Mouse (Mus musculus) heart, embryonic 12.5 days (tissue): Measurements from ENCODE around the gene Ccdc85b. TPM values are rescaled to one million over a fixed set of nuclear protein-coding genes. Genes with fewer than 3 reads are reported as not detected.
A peak's percentile ranks its signal among the peaks of the same experiment; 100 is the strongest.

ENCODE experiments used
- ATAC-seq: fragments of 200-750 bp; cut with Nextera tagmentation; 2 replicates; pipeline ENCODE4 v1.8.0; 2017; ENCODE audit warnings: moderate TSS enrichment, moderate library complexity; ENCODE audit not compliant: insufficient number of reproducible peaks, low FRiP score
- H3K27ac ChIP-seq: fragments of 300-500 bp; sonication (generic); 2 replicates; pipeline ENCODE4 v1.5.1; 2016; ENCODE audit warnings: mild to moderate bottlenecking, moderate library complexity; ENCODE audit not compliant: poor library complexity, severe bottlenecking
- H3K27me3 ChIP-seq: fragments of 300-500 bp; sonication (generic); replicated peaks from 2 replicates; pipeline ENCODE4 v1.6.1; 2016; ENCODE audit warnings: mild to moderate bottlenecking, moderate library complexity
- H3K36me3 ChIP-seq: fragments of 300-500 bp; sonication (generic); 2 replicates; pipeline ENCODE4 v1.6.1; 2016; ENCODE audit warnings: mild to moderate bottlenecking, moderate library complexity
- H3K4me1 ChIP-seq: fragments of 300-500 bp; sonication (generic); replicated peaks from 2 replicates; pipeline ENCODE4 v1.6.1; 2016; ENCODE audit warnings: mild to moderate bottlenecking
- H3K4me2 ChIP-seq: fragments of 300-500 bp; sonication (generic); 2 replicates; pipeline ENCODE4 v1.6.1; 2016; ENCODE audit warnings: mild to moderate bottlenecking, moderate library complexity
- H3K4me3 ChIP-seq: fragments of 300-500 bp; sonication (generic); 2 replicates; pipeline ENCODE4 v1.5.1; 2016; ENCODE audit warnings: mild to moderate bottlenecking
- H3K9ac ChIP-seq: fragments of 300-500 bp; sonication (generic); 2 replicates; pipeline ENCODE4 v1.6.1; 2016; ENCODE audit warnings: mild to moderate bottlenecking, moderate library complexity
- H3K9me3 ChIP-seq: fragments of 300-500 bp; sonication (generic); replicated peaks from 2 replicates; pipeline ENCODE4 v1.6.1; 2016; ENCODE audit warnings: mild to moderate bottlenecking, moderate library complexity
- WGBS: fragments of 180-500 bp; shearing (Covaris S2); methylation state at CpG from one replicate; pipeline ENCODE4 v1.1.7; 2016; 5-methylcytosine and 5-hydroxymethylcytosine counted together
- polyA plus RNA-seq: library from polyadenylated mRNA; unstranded; fragments of >200 nt; fragmentation: Nextera tagmentation; extraction: Ambion mirVana; gene quantifications from 2 replicates; pipeline ENCODE4 v1.2.1, GENCODE M21; 2016

Ccdc85b gene
- polyA plus RNA-seq, 1 experiment from 2014 or later = 10.5 TPM

GRCm38 (mm10) chr19:5480016-5480415, 22.3 kb upstream of the Ccdc85b start:
- Histone ChIP-seq H3K9ac (no peak overlapping the region), H3K27ac (no peak overlapping the region)
- 80% methylated on average over 10 of the region's 10 CpGs for WGBS

GRCm38 (mm10) chr19:5477668-5478300, 20.1 kb upstream of the Ccdc85b start:
- H3K4me2 ChIP-seq = no peak overlapping the region
- no peak for ATAC-seq
- H3K4me1 ChIP-seq = peaks cover 21% of the 10 kb centered on the region
- H3K36me3 ChIP-seq = peaks cover 56% of the 10 kb centered on the region
- H3K4me3 ChIP-seq = no peak overlapping the region
- no peaks in the 10 kb centered on the region for H3K27me3 ChIP-seq
- H3K27ac ChIP-seq = no peak overlapping the region
- 87% methylated on average over 18 of the region's 18 CpGs for WGBS
- H3K9ac ChIP-seq = no peak overlapping the region
- no peaks in the 10 kb centered on the region for H3K9me3 ChIP-seq

More at GRCm38 (mm10) chr19:5480016-5480415, 22.3 kb upstream of the Ccdc85b start:
- Histone ChIP-seq H3K4me2 (no peak overlapping the region), H3K4me1 (peaks cover 16% of the 10 kb centered on the region), H3K27me3 (no peaks in the 10 kb centered on the region), H3K9me3 (no peaks in the 10 kb centered on the region), H3K4me3 (no peak overlapping the region), H3K36me3 (peaks cover 79% of the 10 kb centered on the region)
- no peak for ATAC-seq

- Histone ChIP-seq H3K36me3 (peaks cover 50% of the 10 kb centered on the region), H3K27me3 (no peaks in the 10 kb centered on the region), H3K9ac (0 out of 2 replicates have a peak overlapping the region, but pooled peaks have one; percentile 17), H3K9me3 (no peaks in the 10 kb centered on the region), H3K4me3 (no peak overlapping the region), H3K4me1 (peaks cover 21% of the 10 kb centered on the region), H3K27ac (no peak overlapping the region), H3K4me2 (no peak overlapping the region)
- WGBS = 81% methylated on average over 10 of the region's 10 CpGs
- no peak for ATAC-seq
These were observed 19.4 kb upstream of the Ccdc85b start for GRCm38 (mm10) chr19:5477004-5477667.

- H3K4me3 ChIP-seq = peak overlapping the region; percentile 74
- H3K9ac ChIP-seq = peak overlapping the region; percentile 89
- H3K27ac ChIP-seq = peak overlapping the region; percentile 86
- peaks cover 21% of the 10 kb centered on the region for H3K4me1 ChIP-seq
- H3K36me3 ChIP-seq = peaks cover 30% of the 10 kb centered on the region
- ATAC-seq = peak; percentile 23; the same call in 1 of the 2 replicates
- no peaks in the 10 kb centered on the region for H3K27me3 ChIP-seq
- WGBS = 22% methylated on average over 13 of the region's 13 CpGs
- H3K4me2 ChIP-seq = peak overlapping the region; percentile 82
- H3K9me3 ChIP-seq = no peaks in the 10 kb centered on the region
These were observed 17.5 kb upstream of the Ccdc85b start for GRCm38 (mm10) chr19:5475069-5475714.

- Histone ChIP-seq H3K27me3 (no peaks in the 10 kb centered on the region), H3K4me1 (peaks cover 26% of the 10 kb centered on the region), H3K9ac (peak overlapping the region; percentile 89), H3K9me3 (no peaks in the 10 kb centered on the region), H3K4me3 (peak overlapping the region; percentile 74), H3K4me2 (peak overlapping the region; percentile 82), H3K36me3 (peaks cover 23% of the 10 kb centered on the region), H3K27ac (peak overlapping the region; percentile 86)
- whole genome bisulfite sequencing = 1% methylated on average over 57 of the region's 68 CpGs
- ATAC-seq = peak; percentile 65
These were observed 16.8 kb upstream of the Ccdc85b start for GRCm38 (mm10) chr19:5474281-5475068.

GRCm38 (mm10) chr19:5473720-5474119, 16.0 kb upstream of the Ccdc85b start, which contains the start of gene Efemp2:
Gene Efemp2 (plus strand): TSS chr19:5473954.
- 2% methylated on average over 22 of the region's 22 CpGs for WGBS
- no peaks in the 10 kb centered on the region for H3K27me3 ChIP-seq
- ATAC-seq = peak; percentile 79
- H3K9me3 ChIP-seq = no peaks in the 10 kb centered on the region
- peaks cover 18% of the 10 kb centered on the region for H3K36me3 ChIP-seq
- peak within 1 kb of the TSS; percentile 74 for H3K4me3 ChIP-seq
- H3K27ac ChIP-seq = peak within 1 kb of the TSS; percentile 86
- peak within 1 kb of the TSS; percentile 89 for H3K9ac ChIP-seq
- H3K4me2 ChIP-seq = peak within 1 kb of the TSS; percentile 82
- H3K4me1 ChIP-seq = peaks cover 32% of the 10 kb centered on the region

GRCm38 (mm10) chr19:5472857-5473256, 15.2 kb upstream of the Ccdc85b start:
- peaks cover 35% of the 10 kb centered on the region for H3K4me1 ChIP-seq
- no peak overlapping the region for H3K27ac ChIP-seq
- H3K9me3 ChIP-seq = no peaks in the 10 kb centered on the region
- ATAC-seq = no peak
- H3K4me3 ChIP-seq = no peak overlapping the region
- peaks cover 14% of the 10 kb centered on the region for H3K36me3 ChIP-seq
- H3K4me2 ChIP-seq = no peak overlapping the region
- H3K27me3 ChIP-seq = no peaks in the 10 kb centered on the region
- 72% methylated on average over 3 of the region's 3 CpGs for WGBS
- H3K9ac ChIP-seq = no peak overlapping the region

- ATAC-seq = no peak
- Histone ChIP-seq H3K27ac (no peak overlapping the region), H3K36me3 (peaks cover 18% of the 10 kb centered on the region), H3K4me3 (no peak overlapping the region), H3K4me1 (peaks cover 34% of the 10 kb centered on the region), H3K9me3 (no peaks in the 10 kb centered on the region), H3K27me3 (no peaks in the 10 kb centered on the region), H3K9ac (no peak overlapping the region), H3K4me2 (no peak overlapping the region)
- 60% methylated on average over 5 of the region's 5 CpGs for WGBS
These were observed 14.2 kb upstream of the Ccdc85b start for GRCm38 (mm10) chr19:5471846-5472245.

GRCm38 (mm10) chr19:5468374-5468773, 10.7 kb upstream of the Ccdc85b start, which contains the start of gene Ctsw:
Gene Ctsw (minus strand): TSS chr19:5468507.
- Histone ChIP-seq H3K9ac (no peak within 1 kb of the TSS), H3K27ac (no peak within 1 kb of the TSS)
- ATAC-seq = no peak

GRCm38 (mm10) chr19:5466916-5467500, 9.3 kb upstream of the Ccdc85b start:
- Histone ChIP-seq H3K27me3 (no peaks in the 10 kb centered on the region), H3K27ac (no peak overlapping the region), H3K4me3 (no peak overlapping the region), H3K4me1 (peaks cover 23% of the 10 kb centered on the region), H3K9ac (no peak overlapping the region), H3K4me2 (no peak overlapping the region), H3K9me3 (no peaks in the 10 kb centered on the region), H3K36me3 (peaks cover 55% of the 10 kb centered on the region)
- no peak for ATAC-seq
- WGBS = 87% methylated on average over 6 of the region's 6 CpGs

More at GRCm38 (mm10) chr19:5468374-5468773, 10.7 kb upstream of the Ccdc85b start, which contains the start of gene Ctsw:
- H3K4me2 ChIP-seq = no peak within 1 kb of the TSS
- H3K4me1 ChIP-seq = peaks cover 23% of the 10 kb centered on the region
- WGBS = 58% methylated on average over 5 of the region's 5 CpGs
- peaks cover 44% of the 10 kb centered on the region for H3K36me3 ChIP-seq
- no peak within 1 kb of the TSS for H3K4me3 ChIP-seq
- H3K27me3 ChIP-seq = no peaks in the 10 kb centered on the region
- no peaks in the 10 kb centered on the region for H3K9me3 ChIP-seq
